ENCODE assay signal across 19 mouse cellular contexts in genomic region chr3:144527918-144528317, GRCm38 (mm10).
"Had no signal": no experiment of that assay in that cellular context is flagged by ENCODE, and none has a peak within 500 bp of the region (broad histone marks: within the 10 kb centered on the region; RNA-seq: fewer than 3 reads in every experiment).

No protein-coding gene starts in this region.

- DNase-seq: lung, adult 18-20 months; lung, embryonic 14.5 days; lung, postnatal 10 days; lung, postnatal 4 days; midbrain, embryonic 14.5 days; retina, postnatal 1 day; right cerebral cortex, adult 18-20 months; right cerebral cortex, postnatal 25 days; right cerebral cortex, postnatal 4 days; spleen, adult 18-20 months; thymus, adult 18-20 months; thymus, postnatal 14 days; thymus, postnatal 36 days had no signal

- H3K4me3 ChIP-seq: midbrain, embryonic 10.5 days; midbrain, embryonic 12.5 days; myocyte; neural tube, embryonic 13.5 days; neural tube, embryonic 15.5 days had no signal

- H3K36me3 ChIP-seq: midbrain, embryonic 10.5 days; midbrain, embryonic 12.5 days; neural tube, embryonic 13.5 days; neural tube, embryonic 15.5 days had no signal

- H3K9ac ChIP-seq: lung, embryonic 14.5 days; midbrain, embryonic 12.5 days; neural tube, embryonic 13.5 days; neural tube, embryonic 15.5 days had no signal

- H3K27me3 ChIP-seq: midbrain, embryonic 12.5 days; neural tube, embryonic 13.5 days; neural tube, embryonic 15.5 days had no signal

- H3K27ac ChIP-seq: midbrain, embryonic 10.5 days; midbrain, embryonic 12.5 days; neural tube, embryonic 13.5 days; neural tube, embryonic 15.5 days had no signal

- ATAC-seq: midbrain, embryonic 16.5 days had no signal
